Mouse (Mus musculus): ENCODE results near the gene Kel.

- TF ChIP-seq CTCF (conservative IDR thresholded peaks at IDR 0.05 in 1 of 2, IDR thresholded peaks at IDR 0.05 in 1 of 2; ENCODE audit: low read depth in 2 of 2, low read length in 2 of 2): no peak
- TF ChIP-seq UBTF (IDR thresholded peaks at IDR 0.05; ENCODE audit: low read depth, low read length): no peak
- no peak for TF ChIP-seq HCFC1 (IDR thresholded peaks at IDR 0.05; ENCODE audit: low read depth, low read length)
- TF ChIP-seq POLR2A (IDR thresholded peaks at IDR 0.05; ENCODE audit: low read depth, low read length): no peak
- TF ChIP-seq RAD21 (IDR thresholded peaks at IDR 0.05; ENCODE audit: low read depth, low read length): no peak
- TF ChIP-seq EP300 (IDR thresholded peaks at IDR 0.05; ENCODE audit: low read length): no peak
- TF ChIP-seq MAFK (IDR thresholded peaks at IDR 0.05; ENCODE audit: insufficient replicate concordance, low read length): no peak
- no peak for TF ChIP-seq ZKSCAN1 (IDR thresholded peaks at IDR 0.05; ENCODE audit: borderline replicate concordance, low read depth, low read length)
- TF ChIP-seq TCF12 (IDR thresholded peaks at IDR 0.05; ENCODE audit: low read depth, low read length): no peak
- no peak for TF ChIP-seq ZNF384 (IDR thresholded peaks at IDR 0.05; ENCODE audit: low read depth, low read length)
- TF ChIP-seq USF1 (IDR thresholded peaks at IDR 0.05; ENCODE audit: low read depth, low read length): no peak
- no peak for TF ChIP-seq CHD2 (IDR thresholded peaks at IDR 0.05; ENCODE audit: low read length)
Measured at GRCm38 (mm10) chr6:41640449-41640848, 63.7 kb downstream of the Kel start.

Measured in CH12.LX (cell line).